Mouse (Mus musculus) stomach, postnatal 0 days (tissue): ENCODE data around the gene Ap3b1.

Source experiments
- CTCF ChIP-seq: IDR thresholded peaks from 2 replicates; pipeline ENCODE4 v1.5.1; 2016; ENCODE audit warnings: antibody characterized with exemption, low read depth, mild to moderate bottlenecking, moderate library complexity
- EP300 ChIP-seq: optimal IDR thresholded peaks from 2 replicates; pipeline ENCODE3; 2016; ENCODE audit warnings: antibody characterized with exemption

DNA sequence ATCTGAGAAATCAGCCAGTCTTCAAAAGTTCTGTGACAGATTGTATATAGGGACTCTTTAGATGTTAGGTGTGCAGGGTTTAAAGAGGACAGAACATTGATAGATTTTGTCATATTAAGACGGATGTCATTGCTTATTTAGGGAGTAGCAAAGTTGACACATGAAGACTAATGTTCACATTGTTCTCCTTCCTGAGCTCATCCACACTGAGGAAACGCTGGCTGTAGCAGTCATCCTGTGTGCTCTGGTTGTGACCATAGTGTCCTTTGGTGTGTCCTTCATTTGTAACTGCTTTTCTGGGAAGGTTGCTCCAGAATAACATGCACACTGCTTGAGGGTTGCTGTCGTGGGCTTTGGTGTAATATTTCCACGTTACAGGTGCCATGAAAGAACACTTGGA is 100.4 kb downstream of the Ap3b1 start:
- TF ChIP-seq CTCF: no peak
- TF ChIP-seq EP300: no peak
